In genomic region chr4:150509026-150509712, GRCm38 (mm10) we compare ENCODE assay signal across 19 mouse cellular contexts.
A peak's percentile ranks its signal among the peaks of the same experiment; 100 is the strongest.
DNase-seq lines count a peak whose midpoint lies in the region; ATAC-seq and TF ChIP-seq lines count a peak whose summit lies in the region.
"Had no signal": no experiment of that assay in that cellular context is flagged by ENCODE, and none has a peak within 500 bp of the region (broad histone marks: within the 10 kb centered on the region; RNA-seq: fewer than 3 reads in every experiment).

No protein-coding gene starts in this region.

- TF ChIP-seq RAD21 in MEL (IDR thresholded peaks at IDR 0.05; ENCODE audit: low read depth, low read length): no peak

- no peak for TF ChIP-seq EP300 in liver, postnatal 0 days (IDR thresholded peaks at IDR 0.05; ENCODE audit: low read depth)
- no peak for TF ChIP-seq EP300 in MEL (IDR thresholded peaks at IDR 0.05; ENCODE audit: low read depth in 1 of 2, low read length in 2 of 2)

- 0 out of 2 replicates have a peak, but pooled peaks have one; percentile 23 for ATAC-seq in liver, postnatal 0 days
- ATAC-seq in liver, embryonic 12.5 days: no peak
- ATAC-seq in monocyte, adult 5-6 weeks (replicated peaks; ENCODE audit: insufficient number of reproducible peaks, low FRiP score, low TSS enrichment, poor library complexity, severe bottlenecking): peak; percentile 91
- ATAC-seq in midbrain, embryonic 14.5 days (ENCODE audit: low FRiP score, low TSS enrichment): no peak
- ATAC-seq: forebrain, embryonic 16.5 days; hindbrain, postnatal 0 days; intestine, postnatal 0 days; lung, postnatal 0 days; midbrain, embryonic 13.5 days had no signal

- DNase-seq in liver, postnatal 0 days: no peak
- DNase-seq in MEL (ENCODE audit: low read depth, low spot score) (peak; percentile 64), adipocyte (ENCODE audit: low spot score) (no peak)
- no peak for DNase-seq in midbrain, embryonic 14.5 days
- DNase-seq in testis, postnatal 14 days (ENCODE audit: low spot score): no peak
- DNase-seq: cerebellum, adult 8-10 months; kidney, postnatal 25 days; right cerebral cortex, postnatal 4 days; thymus, postnatal 25 days had no signal

- peaks cover 17% of the 10 kb centered on the region for H3K36me3 ChIP-seq in liver, postnatal 0 days (replicated peaks; ENCODE audit: insufficient read depth, low read length)
- peaks cover 49% of the 10 kb centered on the region for H3K36me3 ChIP-seq in liver, embryonic 12.5 days
- H3K36me3 ChIP-seq in MEL (ENCODE audit: control insufficient read depth in 1 of 2, insufficient read depth in 2 of 2, low read length in 2 of 2): peaks cover 0 to 14% of the 10 kb centered on the region in 2 experiments; a peak in 2 of 4 replicates
- H3K36me3 ChIP-seq in midbrain, embryonic 14.5 days (ENCODE audit: control insufficient read depth, insufficient read depth, low read length): peaks cover 43% of the 10 kb centered on the region

- no peaks in the 10 kb centered on the region for H3K4me1 ChIP-seq in liver, postnatal 0 days (ENCODE audit: insufficient read depth)
- peaks cover 26% of the 10 kb centered on the region for H3K4me1 ChIP-seq in liver, embryonic 12.5 days
- peaks cover 3 to 13% of the 10 kb centered on the region in 2 experiments for H3K4me1 ChIP-seq in MEL (ENCODE audit: control insufficient read depth in 1 of 2, insufficient read depth in 2 of 2, low read length in 2 of 2)
- H3K4me1 ChIP-seq in cortical plate, adult 2 months (ENCODE audit: control insufficient read depth, insufficient read depth, low read length): peaks cover 7% of the 10 kb centered on the region
- H3K4me1 ChIP-seq in midbrain, embryonic 14.5 days (ENCODE audit: control insufficient read depth, insufficient read depth, low read length): no peaks in the 10 kb centered on the region
- H3K4me1 ChIP-seq: forebrain, embryonic 10.5 days; midbrain, embryonic 13.5 days; neural tube, embryonic 12.5 days had no signal

- 0 out of 2 replicates have a peak overlapping the region, but pooled peaks have one; percentile 16 for H3K27ac ChIP-seq in liver, postnatal 0 days (ENCODE audit: low read depth)
- H3K27ac ChIP-seq in liver, embryonic 12.5 days: no peak overlapping the region
- H3K27ac ChIP-seq in MEL (ENCODE audit: control insufficient read depth, low read depth, low read length): no peak overlapping the region
- H3K27ac ChIP-seq in cortical plate, adult 2 months (ENCODE audit: insufficient read depth, low read length): peak overlapping the region; percentile 48; the same call in 1 of the 2 replicates
- H3K27ac ChIP-seq in midbrain, embryonic 14.5 days (replicated peaks; ENCODE audit: low read depth, low read length): no peak overlapping the region
- H3K27ac ChIP-seq: forebrain, embryonic 10.5 days; hindbrain, postnatal 0 days; midbrain, embryonic 13.5 days; neural tube, embryonic 12.5 days had no signal

- no peak overlapping the region for H3K9ac ChIP-seq in liver, postnatal 0 days (replicated peaks)
- no peak overlapping the region for H3K9ac ChIP-seq in liver, embryonic 12.5 days
- H3K9ac ChIP-seq in MEL (ENCODE audit: control insufficient read depth, low read depth, low read length, poor library complexity, severe bottlenecking): no peak overlapping the region
- H3K9ac ChIP-seq in midbrain, embryonic 14.5 days (replicated peaks; ENCODE audit: low read length): no peak overlapping the region
- H3K9ac ChIP-seq: midbrain, embryonic 13.5 days; neural tube, embryonic 12.5 days had no signal

- no peak for TF ChIP-seq POLR2A in MEL (IDR thresholded peaks at IDR 0.05; ENCODE audit: control insufficient read depth in 1 of 2, insufficient read depth in 1 of 2, low read depth in 1 of 2, low read length in 2 of 2, poor library complexity in 1 of 2)
- no peak for TF ChIP-seq POLR2A in cortical plate, adult 2 months (IDR thresholded peaks at IDR 0.05; ENCODE audit: extremely low read depth, insufficient read depth, low read length)

- H3K79me2 ChIP-seq in MEL (ENCODE audit: control insufficient read depth, insufficient read depth, low read length, poor library complexity): no peaks in the 10 kb centered on the region

- H3K9me3 ChIP-seq in liver, postnatal 0 days (ENCODE audit: low read length): no peaks in the 10 kb centered on the region
- H3K9me3 ChIP-seq in liver, embryonic 12.5 days (replicated peaks): no peaks in the 10 kb centered on the region
- H3K9me3 ChIP-seq in MEL (replicated peaks; ENCODE audit: insufficient read depth, low read length): no peaks in the 10 kb centered on the region
- H3K9me3 ChIP-seq in midbrain, embryonic 14.5 days (ENCODE audit: control insufficient read depth, low read length): no peaks in the 10 kb centered on the region
- H3K9me3 ChIP-seq: forebrain, embryonic 10.5 days; midbrain, embryonic 13.5 days; neural tube, embryonic 12.5 days had no signal

- H3K4me3 ChIP-seq in liver, postnatal 0 days (ENCODE audit: low read depth, low read length): no peak overlapping the region
- no peak overlapping the region for H3K4me3 ChIP-seq in liver, embryonic 12.5 days
- no peak overlapping the region for H3K4me3 ChIP-seq in MEL (ENCODE audit: control insufficient read depth in 1 of 2, insufficient read depth in 1 of 2, low read depth in 2 of 2, low read length in 2 of 2)
- H3K4me3 ChIP-seq in cortical plate, adult 2 months (ENCODE audit: insufficient read depth, low read length): no peak overlapping the region
- H3K4me3 ChIP-seq in midbrain, embryonic 14.5 days (replicated peaks; ENCODE audit: low read depth, low read length): no peak overlapping the region
- H3K4me3 ChIP-seq: forebrain, embryonic 10.5 days; midbrain, embryonic 13.5 days; neural tube, embryonic 12.5 days had no signal

- 70% methylated on average over 3 of the region's 3 CpGs for WGBS in liver, postnatal 0 days (ENCODE audit: insufficient replicate concordance)
- 68% methylated on average over 3 of the region's 3 CpGs for WGBS in liver, embryonic 12.5 days (ENCODE audit: insufficient replicate concordance)
- WGBS in midbrain, embryonic 14.5 days: 92% methylated on average over 3 of the region's 3 CpGs

- H3K4me2 ChIP-seq in liver, postnatal 0 days (ENCODE audit: low read depth, low read length): no peak overlapping the region
- no peak overlapping the region for H3K4me2 ChIP-seq in liver, embryonic 12.5 days
- H3K4me2 ChIP-seq in midbrain, embryonic 14.5 days (ENCODE audit: low read length): no peak overlapping the region
- H3K4me2 ChIP-seq: midbrain, embryonic 13.5 days; neural tube, embryonic 12.5 days had no signal

- TF ChIP-seq CTCF in liver, postnatal 0 days (IDR thresholded peaks at IDR 0.05; ENCODE audit: low read depth): no peak
- TF ChIP-seq CTCF in MEL (IDR thresholded peaks at IDR 0.05 in 2 of 3, conservative IDR thresholded peaks at IDR 0.05 in 1 of 3; ENCODE audit: control insufficient read depth in 1 of 3, insufficient read depth in 1 of 3, low read depth in 2 of 3, low read length in 3 of 3, poor library complexity in 1 of 3, severe bottlenecking in 1 of 3): no peak
- no peak for TF ChIP-seq CTCF in cortical plate, adult 2 months (IDR thresholded peaks at IDR 0.05; ENCODE audit: extremely low read depth, insufficient read depth, low read length)

- no peaks in the 10 kb centered on the region for H3K27me3 ChIP-seq in liver, postnatal 0 days (ENCODE audit: insufficient read depth, low read length)
- no peaks in the 10 kb centered on the region for H3K27me3 ChIP-seq in liver, embryonic 12.5 days (replicated peaks)
- H3K27me3 ChIP-seq in MEL (ENCODE audit: control insufficient read depth in 1 of 2, insufficient read depth in 2 of 2, low read length in 2 of 2): no peaks in the 10 kb centered on the region
- H3K27me3 ChIP-seq in midbrain, embryonic 14.5 days (ENCODE audit: control insufficient read depth, insufficient read depth, low read length): no peaks in the 10 kb centered on the region
- H3K27me3 ChIP-seq: midbrain, embryonic 13.5 days; neural tube, embryonic 12.5 days had no signal

TF ChIP-seq in MEL, 35 proteins besides CTCF, POLR2A, EP300 and RAD21:
- TF ChIP-seq GATA1 (IDR thresholded peaks at IDR 0.05; ENCODE audit: low read depth, low read length) (peak; percentile 40; the same call in 1 of the 2 replicates), ZC3H11A (IDR thresholded peaks at IDR 0.05; ENCODE audit: low read depth, low read length) (no peak), E2F4 (IDR thresholded peaks at IDR 0.05; ENCODE audit: borderline replicate concordance, low read depth, low read length) (no peak), MAX (IDR thresholded peaks at IDR 0.05; ENCODE audit: low read length) (no peak), UBTF (IDR thresholded peaks at IDR 0.05; ENCODE audit: borderline replicate concordance, insufficient read depth, low read depth, low read length) (no peak), BHLHE40 (IDR thresholded peaks at IDR 0.05; ENCODE audit: borderline replicate concordance, low read depth, low read length) (peak; percentile 85)

Comparison
In these comparisons a context has a peak if more than half of its experiments do, and no peak if none do; other contexts are left out.
1. ATAC-seq: peak in liver, postnatal 0 days (single experiment) and monocyte, adult 5-6 weeks (single experiment); none in liver, embryonic 12.5 days (single experiment) and midbrain, embryonic 14.5 days (single experiment).
2. H3K27ac ChIP-seq: peak in liver, postnatal 0 days (single experiment) and cortical plate, adult 2 months (single experiment); none in liver, embryonic 12.5 days (single experiment), MEL (single experiment) and midbrain, embryonic 14.5 days (single experiment).